Mouse (Mus musculus) kidney, embryonic 16.5 days (tissue): ENCODE data around the gene Rab21. TPM values are rescaled to one million over a fixed set of nuclear protein-coding genes. Genes with fewer than 3 reads are reported as not detected.

Experiments
- ATAC-seq: fragments of 200-750 bp; cut with Nextera tagmentation; 2 replicates; pipeline ENCODE4 v1.8.0; 2017; ENCODE audit warnings: moderate TSS enrichment; ENCODE audit not compliant: low FRiP score, low TSS enrichment
- H3K27ac ChIP-seq: fragments of 300-500 bp; sonication (generic); 2 replicates; pipeline ENCODE4 v1.5.1; 2014; ENCODE audit warnings: low read length
- H3K27me3 ChIP-seq: fragments of 300-500 bp; sonication (generic); 2 replicates; pipeline ENCODE4 v1.6.1; 2014; ENCODE audit warnings: low read length, control low read depth, mixed read lengths; ENCODE audit not compliant: insufficient read depth
- H3K36me3 ChIP-seq: fragments of 300-500 bp; sonication (generic); 2 replicates; pipeline ENCODE4 v1.6.1; 2014; ENCODE audit warnings: low read length, control low read depth, mixed read lengths; ENCODE audit not compliant: insufficient read depth
- H3K4me1 ChIP-seq: fragments of 300-500 bp; sonication (generic); 2 replicates; pipeline ENCODE4 v1.6.1; 2014; ENCODE audit warnings: low read length, control low read depth, mixed read lengths; ENCODE audit not compliant: insufficient read depth
- H3K4me2 ChIP-seq: fragments of 300-500 bp; sonication (generic); replicated peaks from 2 replicates; pipeline ENCODE4 v1.6.1; 2014; ENCODE audit warnings: low read depth, low read length
- H3K4me3 ChIP-seq: fragments of 300-500 bp; sonication (generic); 2 replicates; pipeline ENCODE4 v1.5.1; 2014; ENCODE audit warnings: mild to moderate bottlenecking, low read length
- H3K9ac ChIP-seq: fragments of 300-500 bp; sonication (generic); replicated peaks from 2 replicates; pipeline ENCODE4 v1.6.1; 2014; ENCODE audit warnings: low read length
- H3K9me3 ChIP-seq: fragments of 300-500 bp; sonication (generic); 2 replicates; pipeline ENCODE4 v1.6.1; 2016; ENCODE audit warnings: low read length, control low read depth
- WGBS: fragments of 180-500 bp; shearing (Covaris S2); extraction: QIAGEN DNeasy Blood & Tissue Kit; methylation state at CpG from one replicate; pipeline ENCODE4 v1.1.7; 2014; 5-methylcytosine and 5-hydroxymethylcytosine counted together
- polyA plus RNA-seq: library from polyadenylated mRNA; unstranded; fragments of >200 nt; fragmentation: Nextera tagmentation; extraction: Ambion mirVana; gene quantifications from 2 replicates; pipeline ENCODE4 v1.2.1, GENCODE M21; 2015

Rab21 gene
- polyA plus RNA-seq, 1 experiment from 2014 or later, result 4.9 TPM

DNA sequence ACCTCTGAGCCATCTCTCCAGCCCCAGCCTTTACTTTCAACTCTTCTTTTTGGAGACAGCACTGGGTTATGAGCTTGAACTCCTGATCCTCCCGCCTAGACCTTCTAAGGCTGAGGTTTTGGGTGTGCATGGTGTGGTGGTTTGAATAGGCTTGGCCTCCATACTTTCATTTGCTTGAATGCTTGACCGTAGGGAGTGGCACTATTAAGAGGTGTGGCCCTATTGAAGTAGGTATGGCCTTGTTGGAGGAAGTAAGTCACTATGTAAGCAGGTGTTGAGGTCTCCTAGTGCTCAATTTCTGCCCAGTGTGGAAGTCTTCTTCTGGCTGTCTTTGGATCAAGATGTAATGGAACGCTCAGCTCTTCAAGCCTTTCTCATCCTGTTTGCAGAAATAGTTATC, 54.0 kb downstream of the Rab21 start:
- H3K27ac ChIP-seq, result no peak overlapping the region
- H3K36me3 ChIP-seq, result no peaks in the 10 kb centered on the region
- no peak for ATAC-seq
- no peak overlapping the region for H3K9ac ChIP-seq
- H3K9me3 ChIP-seq, result peaks cover 4% of the 10 kb centered on the region; the same call in 1 of the 2 replicates
- no peak overlapping the region for H3K4me3 ChIP-seq
- 88% methylated on average over 3 of the region's 3 CpGs for WGBS
- no peak overlapping the region for H3K4me2 ChIP-seq
- no peaks in the 10 kb centered on the region for H3K27me3 ChIP-seq
- H3K4me1 ChIP-seq, result no peaks in the 10 kb centered on the region

DNA sequence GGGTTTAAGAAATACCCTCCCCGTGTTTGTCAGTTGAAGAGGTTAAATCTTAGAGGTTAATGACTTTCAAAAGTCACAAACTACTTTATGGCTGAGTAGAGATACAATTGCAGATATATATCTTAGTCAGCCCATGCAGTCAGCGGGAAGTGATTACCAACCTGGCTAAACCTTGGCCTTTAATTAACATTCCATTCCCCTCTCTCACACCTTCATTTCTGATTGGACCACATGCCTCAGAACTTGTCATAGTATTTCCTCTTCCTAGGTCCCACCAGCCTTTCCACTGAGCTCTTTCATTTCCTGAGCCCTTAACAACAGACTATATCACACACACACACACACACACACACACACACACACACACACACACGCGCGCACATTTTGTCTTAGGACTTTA, 59.2 kb downstream of the Rab21 start:
- WGBS, result 52% methylated on average over 5 of the region's 5 CpGs
- Histone ChIP-seq H3K4me3 (no peak overlapping the region), H3K36me3 (no peaks in the 10 kb centered on the region), H3K4me1 (peaks cover 5% of the 10 kb centered on the region; the same call in 1 of the 2 replicates), H3K27me3 (no peaks in the 10 kb centered on the region), H3K27ac (no peak overlapping the region), H3K9ac (no peak overlapping the region), H3K9me3 (peaks cover 4% of the 10 kb centered on the region; the same call in 1 of the 2 replicates), H3K4me2 (no peak overlapping the region)
- no peak for ATAC-seq

DNA sequence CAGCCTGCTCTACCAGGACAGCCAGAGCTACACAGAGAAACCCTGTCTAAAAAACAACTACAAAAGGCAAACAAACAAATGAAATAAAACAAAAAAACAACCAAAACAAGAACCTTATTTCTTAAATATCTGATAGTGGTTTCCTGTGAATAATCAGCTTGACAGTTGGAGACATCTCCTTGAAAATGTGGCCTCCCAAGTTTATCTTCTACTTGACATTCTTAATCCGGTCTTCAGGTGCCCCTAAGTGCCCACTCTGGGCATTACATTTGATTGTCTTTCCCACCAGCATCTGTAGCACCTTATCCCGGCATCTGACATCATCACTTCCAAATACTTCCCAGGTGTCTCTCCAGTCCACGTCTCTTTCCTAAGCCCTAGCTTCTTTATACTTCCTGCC, 61.9 kb downstream of the Rab21 start:
- no peak overlapping the region for H3K4me3 ChIP-seq
- H3K9ac ChIP-seq, result no peak overlapping the region
- H3K36me3 ChIP-seq, result no peaks in the 10 kb centered on the region
- no peaks in the 10 kb centered on the region for H3K9me3 ChIP-seq
- no peak for ATAC-seq
- H3K27ac ChIP-seq, result no peak overlapping the region
- 79% methylated on average over 3 of the region's 3 CpGs for WGBS
- H3K4me2 ChIP-seq, result no peak overlapping the region
- peaks cover 18% of the 10 kb centered on the region; the same call in 1 of the 2 replicates for H3K4me1 ChIP-seq
- no peaks in the 10 kb centered on the region for H3K27me3 ChIP-seq

DNA sequence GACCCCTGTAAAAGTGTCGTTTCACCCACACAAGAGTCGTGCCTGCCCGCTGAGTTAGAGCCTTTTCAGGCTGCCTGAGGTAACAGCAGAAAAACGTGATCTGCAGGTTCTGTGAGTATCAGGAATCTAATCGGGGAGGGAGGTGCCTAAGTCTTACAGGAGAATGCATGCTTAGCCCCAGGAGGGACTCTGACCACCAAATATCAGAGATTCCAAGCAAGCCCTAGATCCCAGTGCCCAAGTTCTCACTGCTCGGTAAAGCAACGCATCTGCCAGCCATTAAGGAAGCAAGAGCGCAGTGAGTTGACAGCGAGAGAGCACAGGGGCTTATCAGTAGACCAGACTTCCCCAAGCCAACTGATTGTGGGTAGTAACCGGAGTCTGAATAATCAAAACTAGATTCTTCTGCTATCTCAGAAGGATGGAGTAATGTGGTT, 63.1 kb downstream of the Rab21 start:
- Histone ChIP-seq H3K4me2 (peak overlapping the region; percentile 83), H3K4me3 (peak overlapping the region; percentile 97), H3K36me3 (no peaks in the 10 kb centered on the region), H3K9ac (peak overlapping the region; percentile 68), H3K27ac (peak overlapping the region; percentile 79), H3K27me3 (no peaks in the 10 kb centered on the region), H3K9me3 (no peaks in the 10 kb centered on the region), H3K4me1 (peaks cover 22% of the 10 kb centered on the region; the same call in 1 of the 2 replicates)
- WGBS, result 9% methylated on average over 10 of the region's 10 CpGs
- peak; percentile 21; the same call in 1 of the 2 replicates for ATAC-seq

DNA sequence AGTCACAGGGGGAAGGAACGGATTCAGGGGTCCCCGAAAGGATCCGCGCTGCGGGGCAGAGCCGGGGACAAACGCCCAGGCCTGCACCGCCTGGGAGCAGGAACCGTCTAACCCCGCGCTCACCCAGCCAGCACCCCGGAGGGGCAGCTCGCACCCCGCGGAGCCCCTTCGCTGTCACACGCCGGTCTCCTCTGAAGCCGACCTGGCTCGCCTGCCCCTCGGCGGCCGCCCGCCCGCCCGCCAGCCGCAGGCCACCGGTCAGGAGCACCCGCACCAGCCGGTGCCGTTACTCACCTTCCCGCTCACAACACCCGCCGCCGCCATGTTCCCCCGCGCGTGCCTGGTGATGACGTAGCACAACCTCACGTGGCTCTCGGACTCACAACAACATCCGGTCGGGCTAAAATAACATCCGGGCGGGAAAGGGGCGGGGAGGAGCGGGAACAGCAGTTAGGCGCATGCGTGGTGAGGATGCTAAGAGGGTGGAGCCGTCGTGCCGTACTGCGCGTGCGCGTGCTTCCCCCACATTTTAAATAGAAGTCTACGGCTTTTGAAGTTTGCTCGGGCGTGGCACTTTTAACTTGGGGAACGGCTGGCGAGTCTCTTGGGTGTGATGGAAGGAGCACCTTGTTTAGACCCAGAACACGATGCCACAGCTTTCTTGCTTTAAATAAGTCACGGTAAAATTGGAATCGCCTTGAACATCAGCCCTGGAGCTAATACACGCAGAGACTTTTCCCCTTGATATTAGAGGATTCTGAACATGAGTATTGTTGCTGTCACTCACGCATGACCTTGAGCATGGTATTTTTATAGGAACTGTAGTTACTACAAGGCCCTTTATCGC, 64.1 kb downstream of the Rab21 start, which contains the start of gene Tbc1d15:
Gene Tbc1d15 (minus strand): TSS at position 380 of the 847 bp plus-strand sequence.
- ATAC-seq, result peak; percentile 97
- H3K27me3 ChIP-seq, result no peaks in the 10 kb centered on the region
- under 1% methylated on average over 64 of the region's 67 CpGs for WGBS

DNA sequence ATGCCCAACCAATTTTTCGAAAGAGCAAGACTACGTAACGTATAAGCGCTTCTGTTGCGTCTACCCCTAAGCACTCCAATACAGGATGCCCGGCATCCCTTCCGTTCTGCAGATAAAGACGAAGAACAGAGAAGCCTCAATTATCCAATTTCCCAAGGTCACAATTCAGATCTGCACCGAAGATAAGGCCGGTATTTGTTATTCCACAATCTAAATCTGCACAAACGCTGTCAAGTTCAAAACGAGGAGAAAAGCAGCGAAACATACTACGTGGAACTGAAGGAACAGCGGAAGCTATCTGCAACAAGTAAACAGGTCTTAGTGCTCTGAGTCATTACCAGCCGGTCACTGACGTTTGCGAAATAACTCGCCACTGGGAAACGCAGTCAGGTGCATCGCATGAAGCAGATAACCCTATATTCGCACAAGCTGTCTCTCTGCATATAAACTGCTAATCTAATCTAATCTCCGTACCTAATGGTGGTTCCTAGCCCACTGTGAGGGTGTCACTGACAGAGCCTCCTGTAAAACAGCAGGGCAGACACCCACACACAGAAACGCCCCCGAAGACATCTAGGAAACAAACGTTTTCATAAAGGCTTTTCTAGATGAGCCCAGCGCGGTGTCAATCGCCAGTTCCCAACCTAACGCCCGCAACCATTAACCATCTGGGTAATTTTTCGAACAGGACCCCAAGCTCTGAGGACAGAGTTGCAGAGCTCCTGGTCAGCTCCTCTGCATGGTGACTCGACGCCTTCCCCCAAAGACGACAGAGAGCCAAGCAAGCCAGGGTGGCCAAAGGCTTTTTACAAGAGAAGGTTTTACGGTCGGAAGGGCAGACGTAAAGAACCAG, 64.9 kb downstream of the Rab21 start:
- Histone ChIP-seq H3K27me3 (no peaks in the 10 kb centered on the region), H3K27ac (0 out of 2 replicates have a peak overlapping the region, but pooled peaks have one; percentile 61)
- 30% methylated on average over 33 of the region's 38 CpGs for WGBS

More for the DNA sequence above, 64.1 kb downstream of the Rab21 start, which contains the start of gene Tbc1d15:
- Histone ChIP-seq H3K4me3 (peak within 1 kb of the TSS; percentile 97), H3K27ac (peak within 1 kb of the TSS; percentile 79), H3K4me1 (peaks cover 22% of the 10 kb centered on the region; the same call in 1 of the 2 replicates), H3K9ac (peak within 1 kb of the TSS; percentile 77), H3K36me3 (no peaks in the 10 kb centered on the region), H3K4me2 (peak within 1 kb of the TSS; percentile 83), H3K9me3 (no peaks in the 10 kb centered on the region)

DNA sequence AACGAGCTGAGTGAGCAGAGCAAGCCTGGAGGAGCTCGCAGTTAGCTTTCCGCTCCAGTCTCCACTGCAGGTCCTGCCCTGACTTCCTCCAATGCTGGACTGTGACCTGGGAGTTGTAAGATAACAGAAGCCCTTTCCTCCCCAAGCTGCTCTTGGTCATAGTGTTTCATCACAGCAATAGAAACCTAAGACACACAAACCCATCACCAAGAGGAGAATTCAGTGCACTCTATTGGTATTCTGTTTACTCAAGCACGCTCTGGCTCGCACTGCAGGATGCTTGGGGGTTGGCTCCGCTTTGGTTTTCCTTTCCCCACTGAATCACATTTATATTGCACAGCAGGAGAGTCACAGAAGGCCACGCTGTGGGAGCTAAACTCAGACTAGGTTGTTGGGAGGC, 67.4 kb downstream of the Rab21 start:
- no peaks in the 10 kb centered on the region for H3K9me3 ChIP-seq
- H3K27me3 ChIP-seq, result no peaks in the 10 kb centered on the region
- WGBS, result 20% methylated on average over 7 of the region's 7 CpGs
- no peak overlapping the region for H3K4me3 ChIP-seq
- H3K4me2 ChIP-seq, result 0 out of 2 replicates have a peak overlapping the region, but pooled peaks have one; percentile 5
- ATAC-seq, result 0 out of 2 replicates have a peak, but pooled peaks have one; percentile 19
- peaks cover 22% of the 10 kb centered on the region; the same call in 1 of the 2 replicates for H3K4me1 ChIP-seq
- no peaks in the 10 kb centered on the region for H3K36me3 ChIP-seq
- no peak overlapping the region for H3K27ac ChIP-seq
- H3K9ac ChIP-seq, result no peak overlapping the region

More for the DNA sequence above, 64.9 kb downstream of the Rab21 start:
- H3K4me3 ChIP-seq, result peak overlapping the region; percentile 97
- H3K9ac ChIP-seq, result peak overlapping the region; percentile 77
- H3K4me2 ChIP-seq, result peak overlapping the region; percentile 60
- peak; percentile 4 for ATAC-seq
- no peaks in the 10 kb centered on the region for H3K9me3 ChIP-seq
- H3K36me3 ChIP-seq, result no peaks in the 10 kb centered on the region
- peaks cover 22% of the 10 kb centered on the region; the same call in 1 of the 2 replicates for H3K4me1 ChIP-seq

DNA sequence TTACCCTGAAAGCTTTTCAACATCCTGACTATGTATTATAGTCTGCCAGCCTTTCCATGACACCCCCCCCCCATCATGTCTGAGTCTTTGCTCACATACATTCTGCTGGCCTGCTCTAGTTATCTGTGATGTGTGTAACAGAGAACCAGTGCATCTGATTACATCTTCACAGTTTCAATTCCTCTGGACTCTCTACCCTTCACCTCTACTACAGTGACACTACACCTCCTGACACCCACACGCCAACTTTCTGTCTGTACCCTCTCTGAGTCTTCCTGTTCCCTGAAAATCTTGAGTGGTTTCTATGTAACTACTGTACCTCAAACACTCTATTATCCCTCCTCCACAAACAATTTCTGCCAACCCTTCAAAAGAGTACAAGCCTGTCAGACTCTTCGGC, 69.9 kb downstream of the Rab21 start:
- Histone ChIP-seq H3K36me3 (no peaks in the 10 kb centered on the region), H3K27ac (no peak overlapping the region), H3K4me3 (no peak overlapping the region), H3K4me1 (peaks cover 16% of the 10 kb centered on the region; the same call in 1 of the 2 replicates), H3K9ac (no peak overlapping the region), H3K4me2 (no peak overlapping the region), H3K27me3 (no peaks in the 10 kb centered on the region), H3K9me3 (no peaks in the 10 kb centered on the region)
- ATAC-seq, result no peak
- WGBS, result 96% methylated on average over 2 of the region's 2 CpGs

DNA sequence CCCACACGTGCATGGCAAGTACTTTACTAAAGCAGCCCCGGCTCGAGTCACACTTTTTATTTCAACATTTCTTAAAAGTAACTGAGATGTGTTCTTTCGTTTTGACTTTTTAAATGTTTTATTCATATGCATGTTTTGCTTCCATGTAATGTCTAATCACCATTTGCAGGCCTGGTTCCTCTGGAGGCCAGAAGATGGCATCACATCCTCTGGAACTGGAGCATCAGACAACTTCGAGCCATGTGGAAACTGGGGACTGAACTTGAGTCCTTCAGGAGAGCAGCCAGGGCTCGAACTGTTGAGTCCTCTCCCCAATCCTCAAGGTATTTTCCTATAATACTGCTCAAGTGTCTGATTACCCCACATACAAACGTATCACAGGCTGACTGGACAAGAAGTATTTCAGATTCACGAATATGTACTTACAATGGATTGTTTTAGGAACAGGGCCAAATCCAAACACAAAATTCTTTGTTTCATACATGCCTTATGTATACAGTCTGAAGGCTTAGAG, 74.3 kb downstream of the Rab21 start:
- WGBS, result 75% methylated on average over 8 of the region's 8 CpGs
- Histone ChIP-seq H3K9ac (no peak overlapping the region), H3K4me1 (no peaks in the 10 kb centered on the region), H3K27ac (no peak overlapping the region), H3K27me3 (no peaks in the 10 kb centered on the region), H3K4me3 (no peak overlapping the region), H3K9me3 (no peaks in the 10 kb centered on the region), H3K36me3 (peaks cover 20% of the 10 kb centered on the region), H3K4me2 (no peak overlapping the region)
- no peak for ATAC-seq
